Mouse (Mus musculus): ENCODE measurements around the gene Mb21d2.

- TF ChIP-seq GATA1 (IDR thresholded peaks at IDR 0.05; ENCODE audit: low read length) (no peak), TAL1 (IDR thresholded peaks at IDR 0.05; ENCODE audit: low read length) (no peak)
Observed at GRCm38 (mm10) chr16:28915362-28915761, 14.1 kb downstream of the Mb21d2 start.
